Mouse (Mus musculus) megakaryocyte, adult 5-6 weeks (primary cell): ENCODE data around the gene Poc1b. TPM values are rescaled to one million over a fixed set of nuclear protein-coding genes. Genes with fewer than 3 reads are reported as not detected.

ENCODE experiments used
- ATAC-seq: 2 replicates; pipeline ENCODE4 v1.8.0; 2016; ENCODE audit warnings: mild to moderate bottlenecking, inconsistent platforms; ENCODE audit not compliant: poor library complexity, severe bottlenecking
- total RNA-seq, 2 experiments: library from RNA; stranded (forward) in 1 of 2; stranded (reverse) in 1 of 2; fragments of 153-499, 151-499 nt in 1 of 2; fragments of 221-1000, 200-1000 nt in 1 of 2; gene quantifications; 2 replicates each; pipeline versions ENCODE4 v1.2.3 to v1.2.4; 2015 to 2017

Poc1b gene
- total RNA-seq, 2 experiments from 2014 or later = 9.1 to 18.5 TPM

GRCm38 (mm10) chr10:99114295-99114694 is 7.5 kb downstream of the Poc1b start:
- no peak for ATAC-seq

GRCm38 (mm10) chr10:99115471-99116236 is 8.8 kb downstream of the Poc1b start:
- ATAC-seq = no peak

GRCm38 (mm10) chr10:99116237-99116632 is 9.4 kb downstream of the Poc1b start:
- peak; percentile 16; the same call in 1 of the 2 replicates for ATAC-seq

- no peak for ATAC-seq
These were observed 10.1 kb downstream of the Poc1b start for GRCm38 (mm10) chr10:99116650-99117615.

- no peak for ATAC-seq
These were observed 11.0 kb downstream of the Poc1b start for GRCm38 (mm10) chr10:99117876-99118275.

- no peak for ATAC-seq
These were observed 11.9 kb downstream of the Poc1b start for GRCm38 (mm10) chr10:99118697-99119096.

GRCm38 (mm10) chr10:99119471-99119870 is 12.6 kb downstream of the Poc1b start:
- no peak for ATAC-seq

GRCm38 (mm10) chr10:99126225-99126624 is 19.4 kb downstream of the Poc1b start, which contains the start of gene Phxr2:
Gene Phxr2 (minus strand): TSS chr10:99126325.
- no peak for ATAC-seq

- peak; percentile 45 for ATAC-seq
These were observed 20.1 kb downstream of the Poc1b start for GRCm38 (mm10) chr10:99126954-99127353.

- peak; percentile 64 for ATAC-seq
These were observed 20.9 kb downstream of the Poc1b start for GRCm38 (mm10) chr10:99127691-99128261.

- ATAC-seq = peak; percentile 68
These were observed 23.8 kb downstream of the Poc1b start for GRCm38 (mm10) chr10:99130611-99131010.

- no peak for ATAC-seq
These were observed 24.5 kb downstream of the Poc1b start for GRCm38 (mm10) chr10:99131298-99131697.

GRCm38 (mm10) chr10:99132189-99132588 is 25.4 kb downstream of the Poc1b start:
- no peak for ATAC-seq

GRCm38 (mm10) chr10:99132595-99133272 is 25.9 kb downstream of the Poc1b start:
- no peak for ATAC-seq

- ATAC-seq = no peak
These were observed 26.6 kb downstream of the Poc1b start for GRCm38 (mm10) chr10:99133321-99133875.

GRCm38 (mm10) chr10:99136337-99136736 is 29.5 kb downstream of the Poc1b start:
- no peak for ATAC-seq

GRCm38 (mm10) chr10:99145611-99146010 is 38.8 kb downstream of the Poc1b start:
- no peak for ATAC-seq

- 0 out of 2 replicates have a peak, but pooled peaks have one; percentile 24 for ATAC-seq
These were observed 39.8 kb downstream of the Poc1b start for GRCm38 (mm10) chr10:99146596-99146995.

GRCm38 (mm10) chr10:99150016-99150415 is 43.2 kb downstream of the Poc1b start:
- ATAC-seq = no peak

- ATAC-seq = no peak
These were observed 44.7 kb downstream of the Poc1b start for GRCm38 (mm10) chr10:99151580-99151979.
